Mouse (Mus musculus): ENCODE data around the gene Osbpl11.

DNA sequence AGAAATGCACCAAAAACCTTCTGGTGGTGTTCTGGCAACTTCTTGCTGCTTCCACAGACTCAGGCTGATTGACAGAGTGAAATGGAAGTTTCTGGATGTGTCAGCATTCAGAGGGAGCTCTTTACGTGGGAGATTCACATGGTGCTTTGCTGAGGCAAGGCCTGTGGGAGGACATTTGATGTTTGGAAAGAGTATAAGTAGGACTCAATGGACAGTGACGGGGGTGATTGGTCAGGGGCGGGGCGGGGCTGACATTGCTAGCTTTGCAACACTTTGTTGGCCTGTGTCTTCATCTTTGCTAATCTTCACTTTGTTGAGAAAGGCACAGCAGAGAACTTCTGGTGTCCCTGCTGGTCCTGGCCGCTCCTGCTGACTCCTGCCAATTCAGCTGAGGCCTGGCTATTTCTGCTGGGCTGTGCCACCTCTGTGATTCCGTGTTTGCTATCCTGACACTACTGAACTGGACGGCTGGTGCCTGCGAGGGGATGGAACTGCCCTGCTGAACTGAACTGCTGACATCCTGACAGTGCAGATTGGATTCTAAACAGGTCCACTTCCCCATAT, 15.3 kb upstream of the Osbpl11 start:
- no peak for TF ChIP-seq CTCF (IDR thresholded peaks at IDR 0.05; ENCODE audit: low read depth)
- TF ChIP-seq EP300 (IDR thresholded peaks at IDR 0.05; ENCODE audit: low read depth), result no peak
